Mouse (Mus musculus): ENCODE data around the gene Ralbp1.

GRCm38 (mm10) chr17:65919235-65919634, 33.6 kb upstream of the Ralbp1 start:
- TF ChIP-seq CTCF (IDR thresholded peaks at IDR 0.05; ENCODE audit: low read depth) (no peak), EP300 (IDR thresholded peaks at IDR 0.05; ENCODE audit: low read depth) (peak; percentile 48)
